ENCODE assay signal across 18 mouse cellular contexts in the genomic region with DNA sequence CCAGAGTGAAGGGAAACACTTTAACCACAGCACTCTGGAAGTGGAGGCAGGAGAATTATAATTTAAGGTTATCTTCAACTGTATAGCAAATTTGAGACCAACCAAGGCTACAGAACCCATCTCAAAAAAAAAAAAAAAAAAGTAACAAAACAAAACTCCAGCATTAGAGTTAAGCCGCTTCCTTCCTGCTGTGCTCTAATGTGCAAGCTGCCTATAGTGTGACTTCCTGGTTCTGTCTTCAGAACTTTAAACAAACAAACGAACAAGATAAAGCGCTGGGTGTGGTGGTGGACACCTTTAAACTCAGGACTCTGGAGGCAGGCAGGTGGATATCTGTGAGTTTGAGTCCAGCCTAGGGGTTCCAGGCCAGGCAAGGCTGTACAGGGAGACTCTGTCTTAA. TPM values are rescaled to one million over a fixed set of nuclear protein-coding genes. Genes with fewer than 3 reads are reported as not detected.
A peak's percentile ranks its signal among the peaks of the same experiment; 100 is the strongest.
DNase-seq lines count a peak whose midpoint lies in the region; ATAC-seq and TF ChIP-seq lines count a peak whose summit lies in the region.
"Had no signal": no experiment of that assay in that cellular context is flagged by ENCODE, and none has a peak within 500 bp of the region (broad histone marks: within the 10 kb centered on the region; RNA-seq: fewer than 3 reads in every experiment).

No protein-coding gene starts in this region.

- H3K36me3 ChIP-seq in liver, postnatal 0 days (replicated peaks; ENCODE audit: insufficient read depth, low read length), result no peaks in the 10 kb centered on the region
- H3K36me3 ChIP-seq: heart, embryonic 13.5 days; hindbrain, embryonic 12.5 days; midbrain, embryonic 15.5 days; neural tube, embryonic 13.5 days had no signal

- TF ChIP-seq CTCF in liver, postnatal 0 days (IDR thresholded peaks at IDR 0.05; ENCODE audit: low read depth), result no peak

- H3K9me3 ChIP-seq in liver, postnatal 0 days (ENCODE audit: low read length), result no peaks in the 10 kb centered on the region
- H3K9me3 ChIP-seq: heart, embryonic 13.5 days; hindbrain, embryonic 12.5 days; midbrain, embryonic 15.5 days; neural tube, embryonic 13.5 days had no signal

- 27% methylated on average over 3 of the region's 3 CpGs for WGBS in liver, postnatal 0 days (ENCODE audit: insufficient replicate concordance)

- H3K4me2 ChIP-seq in liver, postnatal 0 days (ENCODE audit: low read depth, low read length), result no peak overlapping the region
- H3K4me2 ChIP-seq: heart, embryonic 13.5 days; hindbrain, embryonic 12.5 days; liver, embryonic 11.5 days; midbrain, embryonic 15.5 days; neural tube, embryonic 13.5 days had no signal

- DNase-seq in 416B (ENCODE audit: low read depth), result peak; percentile 49
- peak; percentile 8 for DNase-seq in A20 (ENCODE audit: low read depth, low spot score)
- peak; percentile 9 to 45 for DNase-seq in natural killer cell, adult 2 months (ENCODE audit: low spot score in 2 of 2)
- no peak for DNase-seq in liver, postnatal 0 days
- no peak for DNase-seq in kidney, postnatal 14 days
- DNase-seq in right cerebral cortex, postnatal 4 days, result no peak
- DNase-seq: adrenal gland, postnatal 25 days; kidney, adult 8-10 months; lung, postnatal 36 days; spleen, adult 18-20 months had no signal

- 0 out of 2 replicates have a peak, but pooled peaks have one; percentile 40 for ATAC-seq in granulocyte monocyte progenitor cell, adult 5-6 weeks (replicated peaks; ENCODE audit: poor library complexity, severe bottlenecking)
- no peak for ATAC-seq in liver, postnatal 0 days
- ATAC-seq: forebrain, embryonic 16.5 days; midbrain, embryonic 15.5 days had no signal

- no peak overlapping the region for H3K9ac ChIP-seq in liver, postnatal 0 days (replicated peaks)
- H3K9ac ChIP-seq: heart, embryonic 13.5 days; hindbrain, embryonic 12.5 days; midbrain, embryonic 15.5 days; neural tube, embryonic 13.5 days had no signal

- H3K27me3 ChIP-seq in liver, postnatal 0 days (ENCODE audit: insufficient read depth, low read length), result no peaks in the 10 kb centered on the region
- H3K27me3 ChIP-seq: heart, embryonic 13.5 days; hindbrain, embryonic 12.5 days; midbrain, embryonic 15.5 days; neural tube, embryonic 13.5 days had no signal

- no peak for TF ChIP-seq EP300 in liver, postnatal 0 days (IDR thresholded peaks at IDR 0.05; ENCODE audit: low read depth)

- no peaks in the 10 kb centered on the region for H3K4me1 ChIP-seq in liver, postnatal 0 days (ENCODE audit: insufficient read depth)
- H3K4me1 ChIP-seq: midbrain, embryonic 15.5 days; neural tube, embryonic 13.5 days had no signal

- no peak overlapping the region for H3K27ac ChIP-seq in liver, postnatal 0 days (ENCODE audit: low read depth)
- H3K27ac ChIP-seq: heart, embryonic 13.5 days; hindbrain, embryonic 12.5 days; midbrain, embryonic 15.5 days; neural tube, embryonic 13.5 days had no signal

- H3K4me3 ChIP-seq in liver, postnatal 0 days (ENCODE audit: low read depth, low read length), result no peak overlapping the region
- H3K4me3 ChIP-seq: heart, embryonic 13.5 days; hindbrain, embryonic 12.5 days; midbrain, embryonic 15.5 days; neural tube, embryonic 13.5 days had no signal

RNA-seq across cellular contexts. Expression of gene Clec3b, which starts 1.3 kb away (rescaled TPM):
- not detected in 2 replicates for total RNA-seq in granulocyte monocyte progenitor cell, adult 5-6 weeks (2014; fragmentation: Nextera tagmentation)
- not detected in 2 replicates for total RNA-seq in granulocyte monocyte progenitor cell, adult 5-6 weeks (2017)
- polyA plus RNA-seq in liver, postnatal 0 days (2015; fragmentation: Nextera tagmentation; extraction: Ambion mirVana), result 0.28 TPM in 1 of 2 replicates, not detected in the other
- total RNA-seq: ES-E14 had no signal
- polyA plus RNA-seq: liver, embryonic 11.5 days had no signal

RNA-seq across cellular contexts. Expression of gene Exosc7, which starts 39.0 kb away (rescaled TPM):
- total RNA-seq in granulocyte monocyte progenitor cell, adult 5-6 weeks (2014; fragmentation: Nextera tagmentation), result 85.4 and 103 TPM in 2 replicates
- total RNA-seq in granulocyte monocyte progenitor cell, adult 5-6 weeks (2017), result 119 and 126 TPM in 2 replicates
- 48.8 and 52.1 TPM in 2 replicates for polyA plus RNA-seq in liver, postnatal 0 days (2015; fragmentation: Nextera tagmentation; extraction: Ambion mirVana)

RNA-seq across cellular contexts. Expression of gene Zdhhc3, which starts 39.0 kb away (rescaled TPM):
- total RNA-seq in granulocyte monocyte progenitor cell, adult 5-6 weeks (2014; fragmentation: Nextera tagmentation), result 66.7 and 68.4 TPM in 2 replicates
- total RNA-seq in granulocyte monocyte progenitor cell, adult 5-6 weeks (2017), result 43.1 and 47.1 TPM in 2 replicates
- 17.8 and 19.1 TPM in 2 replicates for polyA plus RNA-seq in liver, postnatal 0 days (2015; fragmentation: Nextera tagmentation; extraction: Ambion mirVana)

Comparison
In these comparisons a context has a peak if more than half of its experiments do, and no peak if none do; other contexts are left out.
1. DNase-seq: peak in 416B (single experiment), A20 (single experiment) and natural killer cell, adult 2 months (2 of 2); none in liver, postnatal 0 days (single experiment), kidney, postnatal 14 days (single experiment) and right cerebral cortex, postnatal 4 days (single experiment).